Mouse (Mus musculus): ENCODE measurements at regions not wholly inside any gene's neighbourhood (a gene's known extent, or its start where the extent isn't known, plus 50 kb on each side); places are given as distances from the start of the nearest gene placed in this dataset.

GRCm38 (mm10) chr14:120172058-120172457 is 103.4 kb upstream of the Mbnl2 start:
- Histone ChIP-seq H3K27me3 (ENCODE audit: insufficient read depth, low read length) (no peaks in the 10 kb centered on the region), H3K4me3 (ENCODE audit: low read depth, low read length) (no peak overlapping the region), H3K9me3 (replicated peaks) (peaks cover 62% of the 10 kb centered on the region), H3K4me1 (ENCODE audit: insufficient read depth, low read depth, low read length) (no peaks in the 10 kb centered on the region), H3K36me3 (replicated peaks) (no peaks in the 10 kb centered on the region)
- no peak for TF ChIP-seq POLR2AphosphoS5 (IDR thresholded peaks at IDR 0.05; ENCODE audit: insufficient replicate concordance, low read depth, low read length)
- no peak for TF ChIP-seq CTCF (IDR thresholded peaks at IDR 0.05; ENCODE audit: low read depth, low read length)
- no peak for TF ChIP-seq GATA1 (IDR thresholded peaks at IDR 0.05; ENCODE audit: borderline replicate concordance, low read length)
- TF ChIP-seq TAL1 (conservative IDR thresholded peaks at IDR 0.05; ENCODE audit: low read depth, low read length) = no peak
- ATAC-seq (ENCODE audit: extremely low read depth, insufficient number of reproducible peaks, low FRiP score, poor library complexity, severe bottlenecking) = no peak
- DNase-seq (ENCODE audit: low spot score) = no peak

DNA sequence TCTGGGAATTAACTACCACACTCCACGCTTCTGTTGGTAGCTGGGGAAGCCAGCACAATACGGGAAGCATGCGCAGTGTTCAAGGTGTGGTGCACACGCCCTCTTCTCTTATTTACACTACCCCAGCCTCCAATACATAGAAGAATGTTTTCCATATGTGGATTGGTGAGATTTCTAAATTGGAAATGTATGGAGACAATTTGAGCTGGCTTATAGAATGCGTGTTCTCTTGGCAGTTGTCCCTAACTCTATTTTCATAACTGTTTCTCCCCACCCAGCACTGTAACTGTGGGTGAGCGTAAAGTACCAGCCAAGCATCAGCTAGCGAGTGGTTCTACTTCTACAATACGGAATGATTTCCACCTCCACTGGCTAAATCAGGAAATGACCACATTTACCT is 102.6 kb upstream of the Mbnl2 start:
- ATAC-seq (ENCODE audit: extremely low read depth, insufficient number of reproducible peaks, low FRiP score, poor library complexity, severe bottlenecking) (no peak), DNase-seq (ENCODE audit: low spot score) (no peak)
- TF ChIP-seq TAL1 (conservative IDR thresholded peaks at IDR 0.05; ENCODE audit: low read depth, low read length) (no peak), GATA1 (IDR thresholded peaks at IDR 0.05; ENCODE audit: borderline replicate concordance, low read length) (no peak), GATA2 (IDR thresholded peaks at IDR 0.05; ENCODE audit: borderline replicate concordance, low read depth, low read length) (no peak), CTCF (IDR thresholded peaks at IDR 0.05; ENCODE audit: low read depth, low read length) (no peak), POLR2AphosphoS5 (IDR thresholded peaks at IDR 0.05; ENCODE audit: insufficient replicate concordance, low read depth, low read length) (no peak)
- H3K36me3 ChIP-seq (replicated peaks) = no peaks in the 10 kb centered on the region
- no peaks in the 10 kb centered on the region for H3K27me3 ChIP-seq (ENCODE audit: insufficient read depth, low read length)
- no peaks in the 10 kb centered on the region for H3K4me1 ChIP-seq (ENCODE audit: insufficient read depth, low read depth, low read length)
- H3K9me3 ChIP-seq (replicated peaks) = peaks cover 57% of the 10 kb centered on the region
- H3K4me3 ChIP-seq (ENCODE audit: low read depth, low read length) = no peak overlapping the region

DNA sequence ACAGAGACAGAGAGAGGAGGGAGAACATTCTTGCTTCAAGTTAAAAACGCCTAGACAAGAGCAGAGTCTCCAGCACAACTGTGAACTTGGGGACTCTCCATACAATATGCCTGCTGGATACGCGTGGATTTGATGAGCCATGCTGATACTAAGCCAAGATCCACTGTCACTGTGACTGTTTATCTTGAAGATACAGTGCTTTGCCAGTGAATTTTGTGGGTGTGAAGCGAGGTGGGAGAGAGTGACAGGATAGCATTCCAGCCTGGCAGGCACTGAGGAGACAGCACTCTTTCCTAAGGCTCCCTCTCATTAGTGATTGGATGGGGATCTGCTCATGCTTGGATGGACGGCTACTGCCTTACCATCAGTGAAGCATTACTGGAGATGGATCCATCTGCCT is 100.9 kb upstream of the Mbnl2 start:
- DNase-seq (ENCODE audit: low spot score) (no peak), ATAC-seq (ENCODE audit: extremely low read depth, insufficient number of reproducible peaks, low FRiP score, poor library complexity, severe bottlenecking) (no peak)
- no peaks in the 10 kb centered on the region for H3K4me1 ChIP-seq (ENCODE audit: insufficient read depth, low read depth, low read length)
- H3K27me3 ChIP-seq (ENCODE audit: insufficient read depth, low read length) = no peaks in the 10 kb centered on the region
- TF ChIP-seq GATA2 (IDR thresholded peaks at IDR 0.05; ENCODE audit: borderline replicate concordance, low read depth, low read length) = no peak
- TF ChIP-seq GATA1 (IDR thresholded peaks at IDR 0.05; ENCODE audit: borderline replicate concordance, low read length) = no peak
- TF ChIP-seq POLR2AphosphoS5 (IDR thresholded peaks at IDR 0.05; ENCODE audit: insufficient replicate concordance, low read depth, low read length) = no peak
- no peak for TF ChIP-seq CTCF (IDR thresholded peaks at IDR 0.05; ENCODE audit: low read depth, low read length)
- TF ChIP-seq TAL1 (conservative IDR thresholded peaks at IDR 0.05; ENCODE audit: low read depth, low read length) = no peak
- no peak overlapping the region for H3K4me3 ChIP-seq (ENCODE audit: low read depth, low read length)
- H3K36me3 ChIP-seq (replicated peaks) = no peaks in the 10 kb centered on the region
- peaks cover 49% of the 10 kb centered on the region for H3K9me3 ChIP-seq (replicated peaks)

GRCm38 (mm10) chr14:120195218-120195617 is 80.3 kb upstream of the Mbnl2 start:
- Histone ChIP-seq H3K27me3 (ENCODE audit: insufficient read depth, low read length) (no peaks in the 10 kb centered on the region), H3K4me1 (ENCODE audit: insufficient read depth, low read depth, low read length) (no peaks in the 10 kb centered on the region), H3K9me3 (replicated peaks) (peaks cover 28% of the 10 kb centered on the region), H3K36me3 (replicated peaks) (no peaks in the 10 kb centered on the region), H3K4me3 (ENCODE audit: low read depth, low read length) (no peak overlapping the region)
- no peak for ATAC-seq (ENCODE audit: extremely low read depth, insufficient number of reproducible peaks, low FRiP score, poor library complexity, severe bottlenecking)
- DNase-seq (ENCODE audit: low spot score) = no peak
- TF ChIP-seq POLR2AphosphoS5 (IDR thresholded peaks at IDR 0.05; ENCODE audit: insufficient replicate concordance, low read depth, low read length) (no peak), CTCF (IDR thresholded peaks at IDR 0.05; ENCODE audit: low read depth, low read length) (no peak), TAL1 (conservative IDR thresholded peaks at IDR 0.05; ENCODE audit: low read depth, low read length) (no peak), GATA1 (IDR thresholded peaks at IDR 0.05; ENCODE audit: borderline replicate concordance, low read length) (no peak), GATA2 (IDR thresholded peaks at IDR 0.05; ENCODE audit: borderline replicate concordance, low read depth, low read length) (no peak)

- no peaks in the 10 kb centered on the region for H3K4me1 ChIP-seq (ENCODE audit: insufficient read depth, low read depth, low read length)
- no peak for TF ChIP-seq TAL1 (conservative IDR thresholded peaks at IDR 0.05; ENCODE audit: low read depth, low read length)
- TF ChIP-seq POLR2AphosphoS5 (IDR thresholded peaks at IDR 0.05; ENCODE audit: insufficient replicate concordance, low read depth, low read length) = no peak
- TF ChIP-seq CTCF (IDR thresholded peaks at IDR 0.05; ENCODE audit: low read depth, low read length) = no peak
- no peak for TF ChIP-seq GATA2 (IDR thresholded peaks at IDR 0.05; ENCODE audit: borderline replicate concordance, low read depth, low read length)
- TF ChIP-seq GATA1 (IDR thresholded peaks at IDR 0.05; ENCODE audit: borderline replicate concordance, low read length) = no peak
- no peaks in the 10 kb centered on the region for H3K27me3 ChIP-seq (ENCODE audit: insufficient read depth, low read length)
These were observed 63.7 kb upstream of the Mbnl2 start for GRCm38 (mm10) chr14:120211741-120212140.

DNA sequence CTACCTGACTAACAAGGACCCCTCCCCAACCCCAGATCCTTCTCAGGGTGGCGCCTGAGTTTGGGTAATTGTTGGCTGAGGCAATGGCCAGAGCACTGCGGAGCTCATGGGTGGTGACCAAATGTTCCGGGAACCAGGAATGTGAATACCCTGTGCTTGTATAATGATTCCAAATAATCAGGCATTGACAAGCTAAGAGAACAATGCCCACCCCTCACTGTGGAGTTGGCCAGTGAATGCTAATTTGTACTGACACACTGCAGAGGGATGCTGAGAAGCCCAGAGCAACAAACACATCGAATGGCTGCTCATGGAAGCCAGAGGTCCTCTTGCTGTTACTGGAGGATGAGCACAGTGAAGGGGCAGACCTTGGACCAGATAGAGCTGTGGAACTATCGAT is 62.8 kb upstream of the Mbnl2 start:
- H3K27me3 ChIP-seq (ENCODE audit: insufficient read depth, low read length) = no peaks in the 10 kb centered on the region
- no peaks in the 10 kb centered on the region for H3K36me3 ChIP-seq (replicated peaks)
- no peaks in the 10 kb centered on the region for H3K4me1 ChIP-seq (ENCODE audit: insufficient read depth, low read depth, low read length)
- DNase-seq (ENCODE audit: low spot score) = no peak
- no peak for ATAC-seq (ENCODE audit: extremely low read depth, insufficient number of reproducible peaks, low FRiP score, poor library complexity, severe bottlenecking)
- no peak for TF ChIP-seq CTCF (IDR thresholded peaks at IDR 0.05; ENCODE audit: low read depth, low read length)
- no peak for TF ChIP-seq POLR2AphosphoS5 (IDR thresholded peaks at IDR 0.05; ENCODE audit: insufficient replicate concordance, low read depth, low read length)
- no peak overlapping the region for H3K4me3 ChIP-seq (ENCODE audit: low read depth, low read length)
- peaks cover 37% of the 10 kb centered on the region for H3K9me3 ChIP-seq (replicated peaks)

More at GRCm38 (mm10) chr14:120211741-120212140, 63.7 kb upstream of the Mbnl2 start:
- ATAC-seq (ENCODE audit: extremely low read depth, insufficient number of reproducible peaks, low FRiP score, poor library complexity, severe bottlenecking) (no peak), DNase-seq (ENCODE audit: low spot score) (no peak)
- no peaks in the 10 kb centered on the region for H3K36me3 ChIP-seq (replicated peaks)
- H3K9me3 ChIP-seq (replicated peaks) = peaks cover 44% of the 10 kb centered on the region
- H3K4me3 ChIP-seq (ENCODE audit: low read depth, low read length) = no peak overlapping the region

GRCm38 (mm10) chr14:120219224-120219623 is 56.2 kb upstream of the Mbnl2 start:
- Histone ChIP-seq H3K4me1 (ENCODE audit: insufficient read depth, low read depth, low read length) (no peaks in the 10 kb centered on the region), H3K27me3 (ENCODE audit: insufficient read depth, low read length) (no peaks in the 10 kb centered on the region), H3K4me3 (ENCODE audit: low read depth, low read length) (no peak overlapping the region), H3K36me3 (replicated peaks) (no peaks in the 10 kb centered on the region), H3K9me3 (replicated peaks) (peaks cover 26% of the 10 kb centered on the region)
- DNase-seq (ENCODE audit: low spot score) = no peak
- no peak for ATAC-seq (ENCODE audit: extremely low read depth, insufficient number of reproducible peaks, low FRiP score, poor library complexity, severe bottlenecking)
- TF ChIP-seq GATA1 (IDR thresholded peaks at IDR 0.05; ENCODE audit: borderline replicate concordance, low read length) (no peak), CTCF (IDR thresholded peaks at IDR 0.05; ENCODE audit: low read depth, low read length) (no peak), GATA2 (IDR thresholded peaks at IDR 0.05; ENCODE audit: borderline replicate concordance, low read depth, low read length) (no peak), POLR2AphosphoS5 (IDR thresholded peaks at IDR 0.05; ENCODE audit: insufficient replicate concordance, low read depth, low read length) (no peak), TAL1 (conservative IDR thresholded peaks at IDR 0.05; ENCODE audit: low read depth, low read length) (no peak)

Data from G1E (cell line).